Mouse (Mus musculus) intestine, embryonic 14.5 days (tissue): Measurements from ENCODE around the gene Atg7. TPM values are rescaled to one million over a fixed set of nuclear protein-coding genes. Genes with fewer than 3 reads are reported as not detected.

ENCODE experiments used
- ATAC-seq: fragments of 200-750 bp; cut with Nextera tagmentation; replicated peaks from 2 replicates; pipeline ENCODE4 v1.8.0; 2017; ENCODE audit warnings: low read depth, moderate number of reproducible peaks, moderate TSS enrichment, moderate library complexity; ENCODE audit not compliant: low FRiP score, low TSS enrichment
- DNase-seq: peaks from one replicate; pipeline ENCODE4 v3.0.0-alpha.2; 2018; ENCODE audit warnings: low spot score
- H3K27ac ChIP-seq: fragments of 300-500 bp; sonication (generic); 2 replicates; pipeline ENCODE4 v1.5.1; 2014; ENCODE audit warnings: low read depth, mild to moderate bottlenecking, control low read depth
- H3K27me3 ChIP-seq: fragments of 300-500 bp; sonication (generic); replicated peaks from 2 replicates; pipeline ENCODE4 v1.6.1; 2014; ENCODE audit warnings: low read length, control low read depth; ENCODE audit not compliant: control insufficient read depth, insufficient read depth
- H3K36me3 ChIP-seq: fragments of 300-500 bp; sonication (generic); 2 replicates; pipeline ENCODE4 v1.6.1; 2014; ENCODE audit warnings: low read length, control low read depth; ENCODE audit not compliant: control insufficient read depth, insufficient read depth
- H3K4me1 ChIP-seq: fragments of 300-500 bp; sonication (generic); replicated peaks from 2 replicates; pipeline ENCODE4 v1.6.1; 2014; ENCODE audit warnings: low read length, control low read depth, mixed read lengths; ENCODE audit not compliant: control insufficient read depth, insufficient read depth
- H3K4me2 ChIP-seq: fragments of 300-500 bp; sonication (generic); 2 replicates; pipeline ENCODE4 v1.6.1; 2014; ENCODE audit warnings: low read length
- H3K4me3 ChIP-seq: fragments of 300-500 bp; sonication (generic); 2 replicates; pipeline ENCODE4 v1.5.1; 2014; ENCODE audit warnings: low read depth, low read length, control low read depth, mixed read lengths
- H3K9ac ChIP-seq: fragments of 300-500 bp; sonication (generic); 2 replicates; pipeline ENCODE4 v1.6.1; 2014; ENCODE audit warnings: mild to moderate bottlenecking, low read length
- H3K9me3 ChIP-seq: fragments of 300-500 bp; sonication (generic); 2 replicates; pipeline ENCODE4 v1.6.1; 2016; ENCODE audit warnings: low read length, control low read depth; ENCODE audit not compliant: control insufficient read depth
- WGBS: fragments of 180-500 bp; shearing (Covaris S2); extraction: QIAGEN DNeasy Blood & Tissue Kit; methylation state at CpG from one replicate; pipeline ENCODE4 v1.1.7; 2014; 5-methylcytosine and 5-hydroxymethylcytosine counted together
- polyA plus RNA-seq: library from polyadenylated mRNA; unstranded; fragments of >200 nt; fragmentation: Nextera tagmentation; extraction: Ambion mirVana; gene quantifications from 2 replicates; pipeline ENCODE4 v1.2.1, GENCODE M21; 2014

Gene Atg7
- polyA plus RNA-seq, 1 experiment from 2014 or later: 22.8 TPM

- DNase-seq (no peak), ATAC-seq (no peak)
- Histone ChIP-seq H3K4me2 (no peak overlapping the region), H3K36me3 (no peaks in the 10 kb centered on the region), H3K9me3 (no peaks in the 10 kb centered on the region), H3K4me3 (no peak overlapping the region), H3K27ac (no peak overlapping the region), H3K27me3 (no peaks in the 10 kb centered on the region), H3K9ac (no peak overlapping the region), H3K4me1 (no peaks in the 10 kb centered on the region)
- WGBS: 92% methylated on average over 1 of the region's 1 CpGs
Observed at GRCm38 (mm10) chr6:114804866-114805265, 162.0 kb downstream of the Atg7 start.

- DNase-seq (no peak), ATAC-seq (no peak)
- Histone ChIP-seq H3K4me3 (no peak overlapping the region), H3K9me3 (no peaks in the 10 kb centered on the region), H3K4me2 (no peak overlapping the region), H3K4me1 (no peaks in the 10 kb centered on the region), H3K36me3 (no peaks in the 10 kb centered on the region), H3K27ac (no peak overlapping the region), H3K9ac (no peak overlapping the region), H3K27me3 (no peaks in the 10 kb centered on the region)
- 85% methylated on average over 4 of the region's 4 CpGs for WGBS
Observed at GRCm38 (mm10) chr6:114805927-114806326, 163.0 kb downstream of the Atg7 start.

- Histone ChIP-seq H3K9ac (no peak overlapping the region), H3K9me3 (no peaks in the 10 kb centered on the region), H3K4me3 (no peak overlapping the region), H3K27me3 (no peaks in the 10 kb centered on the region), H3K4me2 (no peak overlapping the region), H3K27ac (no peak overlapping the region), H3K36me3 (no peaks in the 10 kb centered on the region), H3K4me1 (no peaks in the 10 kb centered on the region)
- DNase-seq (no peak), ATAC-seq (no peak)
- WGBS: 80% methylated on average over 3 of the region's 3 CpGs
Observed at GRCm38 (mm10) chr6:114807474-114807873, 164.6 kb downstream of the Atg7 start.

GRCm38 (mm10) chr6:114808654-114809430 lies 165.9 kb downstream of the Atg7 start:
- Histone ChIP-seq H3K36me3 (no peaks in the 10 kb centered on the region), H3K27me3 (no peaks in the 10 kb centered on the region), H3K9me3 (no peaks in the 10 kb centered on the region), H3K4me2 (no peak overlapping the region), H3K9ac (no peak overlapping the region), H3K27ac (no peak overlapping the region), H3K4me1 (no peaks in the 10 kb centered on the region), H3K4me3 (no peak overlapping the region)
- no peak for DNase-seq
- 87% methylated on average over 3 of the region's 3 CpGs for WGBS
- ATAC-seq: no peak

GRCm38 (mm10) chr6:114809431-114809811 lies 166.5 kb downstream of the Atg7 start:
- Histone ChIP-seq H3K36me3 (no peaks in the 10 kb centered on the region), H3K9ac (no peak overlapping the region), H3K9me3 (no peaks in the 10 kb centered on the region), H3K27me3 (no peaks in the 10 kb centered on the region), H3K27ac (no peak overlapping the region), H3K4me3 (no peak overlapping the region), H3K4me1 (no peaks in the 10 kb centered on the region), H3K4me2 (no peak overlapping the region)
- DNase-seq (no peak), ATAC-seq (no peak)
- 47% methylated on average over 1 of the region's 1 CpGs for WGBS

- Histone ChIP-seq H3K27ac (no peak overlapping the region), H3K4me2 (no peak overlapping the region), H3K27me3 (no peaks in the 10 kb centered on the region), H3K9me3 (no peaks in the 10 kb centered on the region), H3K9ac (no peak overlapping the region), H3K4me3 (no peak overlapping the region), H3K4me1 (0 out of 2 replicates have a peak, but pooled peaks cover 3% of the 10 kb centered on the region), H3K36me3 (no peaks in the 10 kb centered on the region)
- DNase-seq (no peak), ATAC-seq (no peak)
- 83% methylated on average over 5 of the region's 5 CpGs for WGBS
Observed at GRCm38 (mm10) chr6:114812322-114812721, 169.4 kb downstream of the Atg7 start.

GRCm38 (mm10) chr6:114812779-114813178 lies 169.9 kb downstream of the Atg7 start:
- DNase-seq (no peak), ATAC-seq (no peak)
- 87% methylated on average over 4 of the region's 4 CpGs for WGBS
- Histone ChIP-seq H3K4me2 (no peak overlapping the region), H3K9me3 (no peaks in the 10 kb centered on the region), H3K4me1 (0 out of 2 replicates have a peak, but pooled peaks cover 3% of the 10 kb centered on the region), H3K27ac (no peak overlapping the region), H3K27me3 (no peaks in the 10 kb centered on the region), H3K36me3 (no peaks in the 10 kb centered on the region), H3K9ac (no peak overlapping the region), H3K4me3 (no peak overlapping the region)

- DNase-seq (no peak), ATAC-seq (no peak)
- H3K4me2 ChIP-seq: no peak overlapping the region
- no peak overlapping the region for H3K9ac ChIP-seq
- H3K27ac ChIP-seq: no peak overlapping the region
- no peaks in the 10 kb centered on the region for H3K36me3 ChIP-seq
- 50% methylated on average over 6 of the region's 6 CpGs for WGBS
- H3K4me1 ChIP-seq: peaks cover 11% of the 10 kb centered on the region; the same call in 1 of the 2 replicates
- H3K27me3 ChIP-seq: no peaks in the 10 kb centered on the region
- no peak overlapping the region for H3K4me3 ChIP-seq
- no peaks in the 10 kb centered on the region for H3K9me3 ChIP-seq
Observed at GRCm38 (mm10) chr6:114814199-114814881, 171.4 kb downstream of the Atg7 start.
